Mouse (Mus musculus): Measurements from ENCODE around the gene Gtf3a.
"Not testable (repeated sequence)": the region's sequence is repeated elsewhere in the genome, so short reads cannot be mapped to it uniquely, and the experiment has no call there.

The Gtf3a gene

DNA sequence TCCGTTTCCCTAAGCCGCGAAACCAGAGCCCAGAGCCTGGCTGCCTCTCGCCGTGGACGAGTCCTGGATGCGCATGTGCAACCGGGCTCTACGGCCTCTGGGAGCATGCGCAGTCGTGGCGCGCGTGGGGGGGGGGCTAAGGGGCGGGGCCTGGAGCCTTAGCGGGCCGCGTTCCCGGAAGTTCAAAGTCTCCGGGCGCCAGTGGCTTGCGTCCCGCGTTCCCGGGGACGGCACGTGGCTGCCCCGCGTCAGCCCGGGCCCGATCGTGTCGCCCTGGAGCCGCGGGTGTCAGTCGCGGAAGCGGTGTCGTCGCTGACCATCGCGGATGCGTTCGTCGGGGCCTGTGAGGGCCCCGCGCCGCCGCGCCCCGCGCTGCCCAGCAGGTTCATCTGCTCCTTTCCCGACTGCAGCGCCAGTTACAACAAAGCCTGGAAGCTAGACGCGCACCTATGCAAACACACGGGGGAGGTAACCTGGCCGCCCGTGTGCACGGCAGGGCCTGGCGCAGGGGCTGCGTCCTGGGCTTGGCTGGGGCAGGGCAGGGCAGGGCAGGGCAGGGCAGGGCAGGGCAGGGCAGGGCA, at the start of gene Gtf3a:
TSS of gene Gtf3a (plus strand) at position 150 of the 581 bp plus-strand sequence.
- peak; percentile 83 for DNase-seq (ENCODE audit: low spot score)

DNA sequence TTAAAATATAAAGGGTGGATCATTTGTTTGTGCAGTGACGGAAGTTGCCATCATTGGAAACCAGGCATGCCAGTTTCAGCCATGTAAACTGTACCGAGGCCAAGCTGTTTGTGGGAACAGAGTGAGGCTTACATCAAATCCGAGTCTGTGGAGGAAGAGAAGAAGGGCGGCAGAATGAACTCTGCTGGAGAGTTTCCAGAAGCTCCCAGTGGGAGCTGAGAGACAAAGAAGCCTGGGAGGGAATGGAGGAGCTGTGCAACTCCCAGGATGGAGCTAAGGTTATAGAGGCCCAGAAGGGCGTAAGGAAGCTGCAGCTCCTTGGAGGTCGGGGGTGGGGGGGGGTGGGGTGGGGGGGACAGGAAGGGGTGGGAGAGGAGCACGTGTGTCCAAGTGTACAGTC, 48.1 kb upstream of the Gtf3a start:
- no peak for DNase-seq (ENCODE audit: low spot score)

DNA sequence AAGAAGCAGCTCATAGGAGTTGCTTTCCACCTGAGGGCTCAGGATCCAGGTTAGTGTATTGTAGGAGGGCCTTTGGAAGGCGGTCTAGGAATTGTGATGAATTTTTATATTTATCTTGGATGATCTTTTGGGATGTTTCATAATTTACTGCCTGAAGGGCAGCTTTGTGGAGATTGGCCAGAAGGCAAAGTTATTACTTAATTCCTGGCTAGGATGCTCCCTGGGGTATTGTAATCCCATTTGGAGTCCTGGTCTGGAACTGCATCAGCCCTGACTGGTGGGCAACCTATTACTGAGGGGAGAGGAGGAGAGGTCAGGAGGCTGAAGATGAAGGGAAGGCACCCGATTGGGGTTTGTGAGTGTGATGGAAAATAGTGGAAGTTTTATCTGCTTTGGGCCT, 47.0 kb upstream of the Gtf3a start:
- no peak for DNase-seq (ENCODE audit: low spot score)

DNA sequence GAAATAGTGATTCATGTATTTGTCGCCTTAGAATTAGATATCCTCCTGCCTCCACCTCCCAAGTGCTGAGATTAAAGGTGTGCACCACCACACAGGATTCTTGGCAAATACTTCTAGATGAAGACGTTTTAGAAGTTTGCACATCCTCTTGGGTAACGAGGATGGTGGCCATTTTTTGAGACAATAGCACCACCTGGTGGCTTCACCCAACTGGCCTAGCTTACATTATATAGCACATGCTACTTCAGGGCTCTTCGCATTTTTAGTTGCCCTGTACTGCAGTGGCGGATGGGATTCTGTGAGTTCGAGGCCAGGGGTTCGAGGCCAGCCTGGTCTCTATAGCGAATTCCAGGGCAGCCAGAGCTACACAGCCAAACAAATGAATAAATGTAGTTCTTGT, 44.1 kb upstream of the Gtf3a start:
- peak; percentile 89 for DNase-seq (ENCODE audit: low spot score)

DNA sequence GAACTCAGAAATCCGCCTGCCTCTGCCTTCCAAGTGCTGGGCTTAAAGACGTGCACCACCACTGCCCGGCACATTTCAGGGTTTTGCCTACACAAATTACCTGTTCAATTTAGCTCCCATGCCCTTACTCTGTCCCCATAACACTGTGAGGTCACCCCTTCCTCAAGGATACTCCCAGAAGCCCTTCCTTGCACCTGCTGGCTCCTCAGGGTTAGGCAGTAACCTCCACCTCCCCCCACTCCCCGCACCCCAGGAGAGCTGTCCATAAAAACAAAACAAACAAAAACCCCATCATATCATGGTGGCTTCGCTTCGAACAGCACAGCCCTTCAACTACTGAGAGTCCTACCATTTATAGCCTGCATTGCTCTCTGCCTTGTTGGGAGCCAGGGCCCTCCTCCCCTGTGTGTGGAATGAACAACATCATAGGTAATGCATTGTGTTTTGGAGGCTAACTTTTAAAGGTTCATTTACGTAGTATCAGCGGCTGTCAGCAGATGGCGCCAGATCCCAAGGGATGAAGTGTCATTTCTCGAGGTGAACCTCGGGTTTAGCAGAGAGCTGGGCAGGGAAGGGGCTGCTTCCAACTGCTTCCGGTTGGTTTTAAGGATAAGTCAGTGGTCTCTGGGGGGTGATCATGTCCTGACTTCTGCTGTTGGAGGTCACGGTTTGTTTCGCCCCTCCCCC, 42.8 kb upstream of the Gtf3a start:
- peak; percentile 88 for DNase-seq (ENCODE audit: low spot score)

DNA sequence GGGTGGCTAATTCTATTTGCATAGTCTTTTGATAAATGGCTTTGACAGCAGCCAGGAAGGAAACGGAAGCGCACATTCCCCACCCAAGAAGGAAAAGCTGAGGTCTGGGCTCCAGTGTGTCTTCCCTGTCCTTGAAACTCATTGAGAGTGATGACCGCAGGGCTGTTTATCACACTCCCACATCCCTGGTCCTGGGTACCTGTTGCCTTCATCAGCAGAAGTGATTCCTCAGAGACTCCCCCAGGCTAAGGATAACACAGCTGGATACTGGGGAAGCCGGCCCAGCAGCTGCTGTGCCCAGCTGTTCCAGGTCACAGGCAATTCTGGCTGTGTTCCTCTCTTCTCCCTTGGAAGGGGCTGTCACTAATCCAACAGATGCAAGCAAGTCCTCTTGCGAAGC, 40.9 kb upstream of the Gtf3a start:
- DNase-seq (ENCODE audit: low spot score), result no peak

DNA sequence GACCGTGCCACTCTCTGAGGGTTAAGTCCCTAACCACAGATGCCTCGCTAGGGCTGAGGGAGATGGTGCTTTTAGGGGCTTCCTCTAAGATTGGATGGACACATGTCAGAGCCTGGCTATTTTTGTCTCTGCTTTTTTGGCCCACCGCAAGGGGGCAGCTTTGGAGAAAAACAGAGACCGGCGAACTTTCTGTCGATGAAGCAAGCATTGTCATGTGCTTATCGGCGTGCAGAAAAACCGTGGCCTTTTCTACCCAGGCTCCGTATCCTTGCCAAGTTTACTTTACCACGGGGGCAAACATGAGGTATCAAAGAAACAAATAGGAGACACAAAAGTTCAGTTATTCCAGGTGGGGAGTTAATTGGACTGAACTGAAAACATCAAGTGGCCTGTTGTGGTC, 39.8 kb upstream of the Gtf3a start:
- no peak for DNase-seq (ENCODE audit: low spot score)

DNA sequence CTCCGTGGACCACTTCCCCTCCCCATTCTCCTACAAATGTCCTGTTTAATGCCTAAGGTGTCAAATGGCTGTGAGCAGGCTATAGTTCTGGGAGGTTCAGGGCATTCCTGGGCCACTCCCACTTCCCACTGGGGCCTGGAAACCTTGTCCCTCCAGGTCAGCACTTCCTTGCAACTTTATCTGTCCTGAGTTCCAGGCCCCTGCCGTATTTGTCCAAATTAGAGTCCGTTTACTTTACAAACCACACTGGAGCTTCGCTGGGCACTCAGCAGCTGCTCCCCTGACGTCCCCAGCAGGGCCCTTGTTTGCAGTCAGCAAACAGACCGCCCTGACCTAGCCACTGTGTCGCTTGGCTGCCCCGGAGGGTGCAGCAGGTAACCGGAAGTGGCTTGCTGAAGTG, 36.3 kb upstream of the Gtf3a start:
- no peak for DNase-seq (ENCODE audit: low spot score)

DNA sequence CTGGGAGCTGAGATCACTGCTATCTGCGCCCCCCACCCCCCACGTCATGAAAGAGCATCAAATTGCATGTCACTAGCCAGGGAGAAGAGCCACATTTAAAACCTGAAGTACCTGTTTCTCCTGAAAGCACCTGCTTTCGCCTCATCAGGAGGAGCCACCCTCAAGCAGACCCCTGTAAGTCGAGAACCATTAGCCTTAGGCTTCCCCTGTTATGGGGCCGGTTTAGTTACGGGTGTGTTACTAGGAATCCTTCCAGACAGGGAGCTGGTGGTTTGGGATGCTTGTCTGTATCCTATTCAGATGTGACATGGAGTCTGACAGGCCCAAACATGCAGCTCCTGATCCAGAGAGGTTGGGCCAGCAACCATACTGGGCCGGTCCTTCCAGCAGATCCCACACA, 35.1 kb upstream of the Gtf3a start:
- no peak for DNase-seq (ENCODE audit: low spot score)

DNA sequence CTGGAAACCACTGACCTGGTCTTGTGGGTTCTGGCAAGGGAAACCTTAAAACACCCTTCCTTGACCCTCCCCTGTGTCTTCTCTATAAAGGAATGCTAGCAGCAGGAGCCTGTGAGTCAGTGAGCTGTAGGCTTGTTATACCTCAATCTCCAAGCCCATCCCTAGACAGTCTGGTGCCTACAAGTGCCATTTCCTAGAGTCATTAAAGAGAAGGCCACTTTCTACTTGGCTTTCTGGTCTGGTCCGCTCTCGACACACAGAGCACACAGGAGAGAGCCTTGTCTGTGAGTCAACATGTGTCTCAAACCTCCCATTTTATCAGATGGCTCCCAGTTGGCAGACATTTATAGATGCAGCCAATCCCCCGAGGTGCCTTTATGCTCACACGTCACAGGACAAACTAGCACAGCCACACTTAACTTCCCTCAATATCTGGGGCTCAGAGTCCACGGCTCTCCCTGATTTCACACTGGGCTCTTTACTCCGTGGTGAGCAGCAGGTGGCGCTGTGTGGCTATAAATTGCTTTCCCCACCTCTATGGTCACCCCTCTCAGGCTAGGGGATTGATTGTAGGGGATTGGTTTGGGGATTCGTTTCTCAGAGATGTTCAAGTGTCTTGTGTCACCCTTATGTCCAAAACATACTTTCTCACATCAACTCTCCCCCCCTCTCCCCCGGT, 34.2 kb upstream of the Gtf3a start:
- peak; percentile 87 for DNase-seq (ENCODE audit: low spot score)

DNA sequence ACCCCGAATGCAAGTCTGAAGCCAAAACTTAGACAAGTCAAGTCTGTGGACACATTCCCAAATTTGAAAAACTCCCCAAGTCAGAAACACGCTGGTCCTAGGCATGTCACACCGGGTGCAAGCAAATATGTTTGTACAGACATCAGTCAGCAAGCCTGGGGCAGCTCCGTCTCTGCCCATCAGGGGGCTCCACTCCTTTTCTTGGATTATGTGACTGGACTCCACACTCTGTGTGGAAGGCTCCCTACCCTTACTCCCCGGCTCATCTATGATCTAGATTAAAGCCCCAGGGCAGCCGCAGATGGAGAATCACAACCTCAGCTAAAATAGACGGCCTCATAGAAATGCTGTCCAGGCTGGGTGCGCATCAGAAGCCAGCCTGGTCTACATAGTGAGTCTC, 32.2 kb upstream of the Gtf3a start:
- DNase-seq (ENCODE audit: low spot score), result no peak

DNA sequence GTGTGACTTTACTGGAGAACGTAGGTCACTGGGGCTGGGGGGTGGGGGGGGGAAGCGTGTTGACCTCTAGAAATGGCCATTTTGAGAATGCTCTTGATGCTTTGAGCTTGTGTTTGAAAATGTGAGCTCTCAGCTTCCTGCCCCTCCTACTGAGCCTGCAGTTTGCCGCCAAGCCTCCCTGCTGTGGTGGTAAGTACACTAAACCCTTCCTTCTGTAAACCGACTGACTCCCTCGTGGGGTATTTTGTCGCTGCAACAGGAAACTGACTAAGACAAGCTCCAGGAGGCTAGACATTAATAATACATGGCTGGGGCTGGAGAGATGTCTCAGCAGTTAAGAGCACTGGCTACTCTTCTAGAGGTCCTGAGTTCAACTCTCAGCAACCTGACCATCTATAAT, 31.7 kb upstream of the Gtf3a start:
- no peak for DNase-seq (ENCODE audit: low spot score)

DNA sequence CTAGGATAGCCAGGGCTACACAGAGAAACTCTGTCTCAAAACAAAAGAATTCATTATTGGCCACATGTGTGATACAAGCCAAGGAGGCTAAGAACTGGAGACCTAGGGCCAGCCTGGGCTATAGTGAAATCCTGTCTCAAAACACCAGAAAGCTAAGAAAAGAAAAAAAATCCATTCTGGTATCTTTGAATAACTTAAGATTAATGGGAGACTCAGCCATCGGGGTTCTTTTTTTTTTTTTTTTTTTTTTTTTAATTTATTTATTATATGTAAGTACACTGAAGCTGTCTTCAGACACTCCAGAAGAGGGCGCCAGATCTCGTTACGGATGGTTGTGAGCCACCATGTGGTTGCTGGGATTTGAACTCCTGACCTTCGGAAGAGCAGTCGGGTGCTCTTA, 31.1 kb upstream of the Gtf3a start:
- not testable (repeated sequence) for DNase-seq (ENCODE audit: low spot score)

DNA sequence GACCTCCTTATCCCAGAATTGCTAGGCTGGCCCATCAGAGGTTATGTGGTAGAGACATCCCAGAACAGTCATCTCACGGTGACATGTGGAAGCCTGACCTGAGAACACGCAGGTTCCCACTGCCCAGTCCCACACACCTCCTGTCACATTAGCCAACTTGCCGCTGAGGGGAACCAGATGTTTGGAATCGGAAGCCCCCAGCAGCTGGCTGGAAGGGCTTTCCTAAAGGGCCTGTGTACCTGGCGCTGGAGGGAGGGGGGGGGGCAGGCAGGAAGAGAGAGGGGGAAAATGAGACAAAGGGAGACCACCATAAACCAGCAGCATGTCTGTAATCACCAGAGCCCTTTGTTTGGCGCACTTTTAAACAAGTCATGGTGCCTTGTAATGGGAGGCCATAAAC, 28.6 kb upstream of the Gtf3a start:
- DNase-seq (ENCODE audit: low spot score), result no peak

DNA sequence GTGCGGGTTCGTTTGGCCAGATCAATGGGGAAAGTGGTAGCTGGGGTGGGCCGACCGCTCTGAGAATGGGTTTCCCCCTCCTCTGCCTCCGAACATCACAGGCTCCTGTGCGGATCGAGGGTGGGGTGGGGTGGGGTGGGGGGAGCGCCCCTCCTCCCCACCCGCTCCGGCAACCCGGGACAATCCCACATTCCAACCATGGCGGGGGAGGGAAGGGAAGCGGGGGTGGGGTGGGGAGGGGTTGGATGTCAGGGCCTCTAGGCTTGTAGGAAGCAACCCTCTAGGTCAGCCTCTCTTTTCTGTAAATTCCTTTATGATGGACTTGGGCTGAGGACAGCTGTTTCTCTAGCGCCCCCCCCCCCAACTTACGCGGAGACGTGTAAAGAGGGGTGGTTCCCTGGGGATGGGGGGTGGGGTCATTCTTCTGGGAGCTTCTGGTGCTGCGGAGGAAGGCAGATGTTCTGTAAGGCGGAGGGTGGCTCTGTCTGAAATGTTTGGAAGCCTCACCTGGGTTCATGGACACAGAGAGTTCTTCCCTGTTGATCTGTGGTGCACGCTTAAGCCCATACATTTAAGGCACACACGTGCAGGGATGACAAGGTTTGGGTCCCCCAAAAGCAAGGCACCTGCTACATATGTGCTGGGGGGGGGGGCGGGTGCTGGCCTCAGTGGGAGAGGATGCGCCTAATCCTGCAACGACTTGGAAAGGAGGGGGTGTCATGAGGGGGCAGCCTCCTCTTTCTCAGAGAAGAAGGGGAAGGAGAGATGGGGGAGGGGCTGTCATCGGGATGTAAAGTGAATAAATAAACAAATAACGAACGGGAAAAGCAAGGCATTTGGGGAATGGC, 27.9 kb upstream of the Gtf3a start:
- no peak for DNase-seq (ENCODE audit: low spot score)

DNA sequence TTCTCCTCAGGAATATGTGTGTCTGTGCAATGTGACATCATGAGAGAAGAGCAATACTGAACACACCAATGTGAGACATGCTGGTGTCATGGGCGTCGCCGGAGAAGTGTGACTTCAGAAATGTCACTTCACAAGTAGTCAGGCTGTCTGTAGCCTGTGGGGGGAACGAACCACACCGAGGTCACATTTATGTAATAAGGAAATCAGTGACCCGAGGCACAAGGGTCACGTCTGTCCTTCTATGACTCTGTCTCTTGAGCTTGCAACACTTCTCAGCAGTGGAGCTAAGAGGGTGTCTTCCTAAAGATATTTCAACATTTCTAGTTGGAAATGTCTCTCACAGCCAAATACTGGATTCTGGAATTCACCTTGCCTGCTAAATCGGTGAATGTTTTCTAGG, 27.2 kb upstream of the Gtf3a start:
- DNase-seq (ENCODE audit: low spot score), result no peak

DNA sequence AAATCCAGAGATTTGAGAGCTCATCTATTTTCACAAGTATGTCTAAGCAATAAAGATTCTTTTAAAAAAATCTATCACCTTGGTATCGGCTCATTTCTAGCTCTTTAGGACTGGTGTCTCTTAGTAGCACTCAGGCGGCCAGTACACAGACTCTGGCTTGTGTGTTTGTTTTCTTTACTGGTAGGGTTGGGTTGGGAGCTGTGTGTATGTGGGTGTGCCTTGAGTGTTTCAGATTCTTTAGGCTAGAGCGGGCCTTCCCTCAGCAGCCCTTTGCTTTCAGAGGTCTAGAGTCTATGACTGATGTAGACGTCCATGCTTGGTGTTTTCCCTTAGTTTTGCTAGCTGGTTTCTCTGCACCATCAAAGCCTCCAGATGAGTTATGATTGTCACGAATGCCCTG, 24.9 kb upstream of the Gtf3a start:
- DNase-seq (ENCODE audit: low spot score), result no peak

DNA sequence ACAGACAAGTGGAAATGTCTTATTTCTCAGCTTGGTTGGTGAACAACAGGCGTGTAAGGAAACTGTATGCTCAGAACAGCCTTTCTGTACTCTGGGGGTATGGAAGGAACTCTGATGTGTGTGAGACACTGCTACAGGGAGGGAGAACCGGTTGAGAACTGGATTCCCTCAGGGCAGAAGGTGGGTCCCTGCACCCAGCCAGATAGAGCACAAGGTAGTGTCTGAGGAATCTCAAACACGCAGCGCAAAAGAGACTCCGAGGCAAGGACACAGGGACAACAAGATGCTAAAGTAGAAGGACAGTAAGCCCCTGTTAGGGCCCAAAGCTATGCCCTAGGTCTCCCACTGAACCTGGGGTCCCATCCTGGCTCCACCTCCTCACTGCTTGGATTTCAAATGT, 21.8 kb upstream of the Gtf3a start:
- DNase-seq (ENCODE audit: low spot score), result no peak

DNA sequence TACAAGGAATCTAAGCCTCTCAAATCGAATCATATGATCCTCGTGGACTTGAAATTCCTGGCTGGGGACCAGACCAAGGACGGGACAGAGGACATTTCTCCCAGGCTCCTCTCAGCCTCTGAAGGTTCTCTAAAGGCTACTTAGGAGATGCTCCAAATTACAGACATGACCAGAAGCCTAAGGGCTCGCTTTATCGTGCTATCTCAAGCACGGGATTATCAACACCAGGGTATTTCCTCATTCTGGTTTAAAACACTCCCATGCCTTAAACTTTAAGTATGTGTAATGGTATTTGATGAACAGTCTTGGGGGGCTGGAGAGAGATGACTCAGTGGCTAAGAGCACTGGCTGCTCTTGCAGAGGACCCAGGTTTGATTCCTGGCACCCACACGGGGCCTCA, 17.0 kb upstream of the Gtf3a start:
- DNase-seq (ENCODE audit: low spot score), result no peak

DNA sequence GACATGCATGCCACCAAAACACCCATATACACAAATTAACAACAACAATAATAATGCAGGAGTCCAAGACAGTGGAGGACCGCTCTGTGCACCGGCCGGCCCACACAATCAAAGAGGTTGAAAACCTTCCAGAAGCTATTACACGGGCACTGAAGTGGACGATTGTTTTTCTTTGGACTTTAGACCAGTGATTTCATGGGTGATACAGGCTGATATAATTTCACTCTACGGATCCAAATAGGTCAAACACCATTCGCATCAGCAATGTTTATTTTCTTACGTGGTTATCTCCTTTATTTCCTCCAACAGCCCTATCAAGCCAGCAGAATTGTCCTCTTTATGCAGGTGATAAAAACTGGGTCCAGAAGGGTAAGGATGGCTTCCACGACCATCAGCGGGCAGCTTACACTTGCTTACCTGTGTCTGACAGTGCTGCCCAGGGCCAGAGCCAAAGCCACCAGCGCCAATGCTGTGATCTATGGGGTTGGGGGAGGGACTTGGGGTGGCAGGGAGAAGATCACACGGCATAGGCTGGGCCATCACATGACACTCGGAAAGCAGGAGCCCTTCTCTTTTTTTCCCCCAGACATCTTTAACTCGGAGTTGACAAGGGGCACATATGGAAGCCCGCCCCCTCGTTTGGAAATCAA, 16.4 kb upstream of the Gtf3a start:
- no peak for DNase-seq (ENCODE audit: low spot score)

DNA sequence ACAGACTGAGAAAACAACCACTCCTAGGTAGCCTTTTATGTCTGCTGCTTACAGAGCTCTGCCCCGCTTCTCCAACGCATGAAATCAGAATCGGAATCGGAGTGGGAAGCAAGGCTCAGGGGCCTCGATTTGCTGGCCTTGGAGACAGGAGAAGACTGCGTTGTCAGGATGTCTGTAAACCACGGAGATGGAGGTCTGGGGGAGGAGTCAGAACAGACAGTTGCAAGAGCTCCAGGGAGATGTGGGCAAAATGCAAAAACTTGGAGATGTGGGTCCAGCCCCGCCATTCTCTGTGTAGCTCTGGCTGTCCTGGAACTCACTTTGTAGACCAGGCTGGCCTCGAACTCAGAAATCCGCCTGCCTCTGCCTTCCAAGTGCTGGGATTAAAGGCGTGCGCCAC, 15.0 kb upstream of the Gtf3a start:
- no peak for DNase-seq (ENCODE audit: low spot score)

Data from retina, embryonic 14.5 days (tissue).